Mouse (Mus musculus) MEL (cell line): ENCODE results near the gene Cpne9. TPM values are rescaled to one million over a fixed set of nuclear protein-coding genes. Genes with fewer than 3 reads are reported as not detected.

Experiments
- DNase-seq: peaks from one replicate; pipeline ENCODE4 v3.0.0; 2011; ENCODE audit warnings: low read depth, low spot score
- H3K27ac ChIP-seq: 2 replicates; pipeline ENCODE4 v1.5.1; 2012; ENCODE audit warnings: low read depth, mild to moderate bottlenecking, control low read depth, low read length, moderate library complexity; ENCODE audit not compliant: control insufficient read depth
- H3K27me3 ChIP-seq, 2 experiments: fragments of 150-350 bp in 1 of 2; sonication (generic) in 1 of 2; 2 replicates each; pipeline ENCODE4 v1.6.1; 2012; ENCODE audit warnings: low read length in 2 of 2, mild to moderate bottlenecking in 2 of 2, improper control_type of control experiment in 1 of 2, moderate library complexity in 1 of 2; ENCODE audit not compliant: insufficient read depth in 2 of 2, control insufficient read depth in 1 of 2
- H3K36me3 ChIP-seq, 2 experiments: 2 replicates each; pipeline ENCODE4 v1.6.1; 2012 to 2014; ENCODE audit warnings: low read length in 2 of 2, improper control_type of control experiment in 1 of 2, inconsistent platforms in 1 of 2, mild to moderate bottlenecking in 1 of 2; ENCODE audit not compliant: insufficient read depth in 2 of 2, control insufficient read depth in 1 of 2
- H3K4me1 ChIP-seq, 2 experiments: fragments of 150-350 bp in 1 of 2; sonication (generic) in 1 of 2; 2 replicates each; pipeline ENCODE4 v1.6.1; 2012; ENCODE audit warnings: low read length in 2 of 2, improper control_type of control experiment in 1 of 2, mild to moderate bottlenecking in 1 of 2; ENCODE audit not compliant: insufficient read depth in 2 of 2, control insufficient read depth in 1 of 2
- H3K4me3 ChIP-seq, 2 experiments: fragments of 150-350 bp in 1 of 2; sonication (generic) in 1 of 2; 2 replicates each; pipeline ENCODE4 v1.5.1; 2012; ENCODE audit warnings: low read depth in 2 of 2, low read length in 2 of 2, mild to moderate bottlenecking in 2 of 2, moderate library complexity in 2 of 2, control low read depth in 1 of 2, improper control_type of control experiment in 1 of 2; ENCODE audit not compliant: control insufficient read depth in 1 of 2, insufficient read depth in 1 of 2
- H3K79me2 ChIP-seq: 2 replicates; pipeline ENCODE4 v1.6.1; 2012; ENCODE audit warnings: mild to moderate bottlenecking, low read length, moderate library complexity; ENCODE audit not compliant: control insufficient read depth, poor library complexity, insufficient read depth
- H3K9ac ChIP-seq: 2 replicates; pipeline ENCODE4 v1.6.1; 2012; ENCODE audit warnings: low read depth, mild to moderate bottlenecking, control low read depth, low read length, moderate library complexity; ENCODE audit not compliant: control insufficient read depth, poor library complexity, severe bottlenecking
- H3K9me3 ChIP-seq: fragments of 150-350 bp; sonication (generic); replicated peaks from 2 replicates; pipeline ENCODE4 v1.6.1; 2012; ENCODE audit warnings: mild to moderate bottlenecking, low read length, improper control_type of control experiment, moderate library complexity; ENCODE audit not compliant: insufficient read depth
- BHLHE40 ChIP-seq: IDR thresholded peaks from 2 replicates; pipeline ENCODE4 v1.6.1; 2012; ENCODE audit warnings: low read depth, mild to moderate bottlenecking, inconsistent platforms, low read length, improper control_type of control experiment, borderline replicate concordance
- CHD1 ChIP-seq: IDR thresholded peaks from 2 replicates; pipeline ENCODE4 v1.6.1; 2012; ENCODE audit warnings: low read depth, mild to moderate bottlenecking, inconsistent platforms, low read length, improper control_type of control experiment
- ELF1 ChIP-seq: IDR thresholded peaks from 2 replicates; pipeline ENCODE4 v1.6.1; 2014; ENCODE audit warnings: low read depth, mild to moderate bottlenecking, inconsistent platforms, low read length, improper control_type of control experiment, moderate library complexity
- EP300 ChIP-seq, 2 experiments: IDR thresholded peaks; 2 replicates each; pipeline ENCODE4 v1.6.1; 2011; ENCODE audit warnings: improper control_type of control experiment in 2 of 2, low read length in 2 of 2, low read depth in 1 of 2, mild to moderate bottlenecking in 1 of 2
- ETS1 ChIP-seq: IDR thresholded peaks from 2 replicates; pipeline ENCODE4 v1.6.1; 2012; ENCODE audit warnings: low read depth, mild to moderate bottlenecking, inconsistent platforms, low read length, improper control_type of control experiment, moderate library complexity
- GABPA ChIP-seq: IDR thresholded peaks from 2 replicates; pipeline ENCODE4 v1.6.1; 2012; ENCODE audit warnings: low read depth, mild to moderate bottlenecking, inconsistent platforms, low read length, improper control_type of control experiment, moderate library complexity
- GATA1 ChIP-seq: IDR thresholded peaks from 2 replicates; pipeline ENCODE4 v1.6.1; 2011; ENCODE audit warnings: low read depth, low read length, improper control_type of control experiment
- JUND ChIP-seq: IDR thresholded peaks from 2 replicates; pipeline ENCODE4 v1.6.1; 2011; ENCODE audit warnings: low read depth, mild to moderate bottlenecking, improper control_type of control experiment, low read length
- KAT2A ChIP-seq: conservative IDR thresholded peaks from 2 replicates; pipeline ENCODE4 v1.6.1; 2012; ENCODE audit warnings: low read depth, low read length, improper control_type of control experiment, inconsistent platforms
- MAX ChIP-seq: IDR thresholded peaks from 2 replicates; pipeline ENCODE4 v1.6.1; 2011; ENCODE audit warnings: low read length, improper control_type of control experiment
- MAZ ChIP-seq: IDR thresholded peaks from 2 replicates; pipeline ENCODE4 v1.6.1; 2012; ENCODE audit warnings: low read depth, mild to moderate bottlenecking, inconsistent platforms, low read length, improper control_type of control experiment
- POLR2AphosphoS2 ChIP-seq: IDR thresholded peaks from 2 replicates; pipeline ENCODE4 v1.6.1; 2011; ENCODE audit warnings: low read length, improper control_type of control experiment
- SMC3 ChIP-seq: IDR thresholded peaks from 2 replicates; pipeline ENCODE4 v1.6.1; 2011; ENCODE audit warnings: low read depth, low read length, improper control_type of control experiment
- TBP ChIP-seq: IDR thresholded peaks from 2 replicates; pipeline ENCODE4 v1.8.0; 2011; ENCODE audit warnings: low read depth, low read length, improper control_type of control experiment
- USF1 ChIP-seq: IDR thresholded peaks from 2 replicates; pipeline ENCODE4 v1.6.1; 2014; ENCODE audit warnings: low read depth, mild to moderate bottlenecking, inconsistent platforms, low read length, improper control_type of control experiment, moderate library complexity
- ZC3H11A ChIP-seq: IDR thresholded peaks from 2 replicates; pipeline ENCODE4 v1.6.1; 2012; ENCODE audit warnings: low read depth, mild to moderate bottlenecking, inconsistent platforms, low read length, improper control_type of control experiment
- ZNF384 ChIP-seq: IDR thresholded peaks from 2 replicates; pipeline ENCODE4 v1.6.1; 2012; ENCODE audit warnings: low read depth, mild to moderate bottlenecking, inconsistent platforms, low read length, improper control_type of control experiment
- polyA plus RNA-seq, 2 experiments: library from polyadenylated mRNA; stranded (reverse) in 1 of 2; unstranded in 1 of 2; fragments of >175 nt in 1 of 2; fragments of >200 nt in 1 of 2; gene quantifications; 2 replicates each; pipeline versions ENCODE4 v1.2.1 to v1.2.4; 2012; ENCODE audit warnings: low replicate concordance in 2 of 2, low read depth in 1 of 2; ENCODE audit not compliant: insufficient read length in 2 of 2, insufficient read depth in 1 of 2, missing spikeins in 1 of 2
- total RNA-seq: library from RNA; depleted of rRNA; stranded (reverse); fragments of 300-350 nt; gene quantifications from 2 replicates; pipeline ENCODE4 v1.2.3, GENCODE M21; 2012

Gene Cpne9
- total and polyA plus RNA-seq, 3 experiments = 1.3 to 1.6 TPM; not detected in 1

- Histone ChIP-seq H3K27ac (no peak overlapping the region), H3K4me3 (no peak overlapping the region), H3K9ac (no peak overlapping the region), H3K79me2 (no peaks in the 10 kb centered on the region), H3K4me1 (no peaks in the 10 kb centered on the region), H3K9me3 (no peaks in the 10 kb centered on the region), H3K27me3 (no peaks in the 10 kb centered on the region), H3K36me3 (peaks cover 0 to 4% of the 10 kb centered on the region in 2 experiments; a peak in 1 of 4 replicates)
- DNase-seq = no peak
- TF ChIP-seq TBP (no peak), MAZ (no peak), CHD1 (no peak), ZC3H11A (no peak)
Observed at GRCm38 (mm10) chr6:113254899-113255298, 27.2 kb upstream of the Cpne9 start.

- no peaks in the 10 kb centered on the region for H3K27me3 ChIP-seq
- H3K27ac ChIP-seq = no peak overlapping the region
- no peak for DNase-seq
- no peaks in the 10 kb centered on the region for H3K9me3 ChIP-seq
- peaks cover 0 to 3% of the 10 kb centered on the region in 2 experiments; a peak in 1 of 4 replicates for H3K36me3 ChIP-seq
- H3K4me1 ChIP-seq = no peaks in the 10 kb centered on the region
- H3K9ac ChIP-seq = no peak overlapping the region
- TF ChIP-seq KAT2A (no peak), GABPA (no peak), EP300 (IDR thresholded peaks at IDR 0.05; ENCODE audit: low read depth in 1 of 2, low read length in 2 of 2) (no peak), ELF1 (no peak), ZNF384 (no peak), MAX (no peak), ETS1 (no peak), SMC3 (0 out of 2 replicates have a peak, but pooled peaks have one; percentile 11)
- no peaks in the 10 kb centered on the region for H3K79me2 ChIP-seq
- H3K4me3 ChIP-seq = no peak overlapping the region
Observed at GRCm38 (mm10) chr6:113261174-113261858, 20.8 kb upstream of the Cpne9 start.

DNA sequence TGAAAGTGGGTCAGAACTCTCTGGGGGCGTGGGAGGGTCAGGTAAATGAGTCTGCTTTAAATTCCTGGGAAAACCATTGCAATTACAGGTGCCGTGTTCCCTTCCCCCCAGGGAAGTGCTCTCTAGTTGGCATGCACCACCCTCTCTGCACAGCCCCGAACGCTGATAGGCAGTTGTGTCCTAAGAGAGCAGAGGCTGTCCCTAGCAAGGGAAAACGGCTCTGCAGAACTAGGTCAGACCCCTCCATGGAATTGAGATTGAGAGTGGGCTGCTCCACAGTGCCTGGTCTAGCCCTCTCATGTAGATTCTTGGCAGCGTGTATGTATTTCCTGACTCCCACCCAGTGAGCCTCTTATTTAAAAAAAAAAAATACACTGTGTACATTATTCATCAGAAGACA is 18.6 kb upstream of the Cpne9 start:
- H3K36me3 ChIP-seq = no peaks in the 10 kb centered on the region; a peak in 1 of 4 replicates
- H3K27ac ChIP-seq = no peak overlapping the region
- H3K79me2 ChIP-seq = no peaks in the 10 kb centered on the region
- H3K9me3 ChIP-seq = no peaks in the 10 kb centered on the region
- H3K9ac ChIP-seq = no peak overlapping the region
- TF ChIP-seq CHD1 = no peak
- no peak for TF ChIP-seq JUND
- no peak for TF ChIP-seq EP300 (IDR thresholded peaks at IDR 0.05; ENCODE audit: low read depth in 1 of 2, low read length in 2 of 2)
- no peak for TF ChIP-seq ZNF384
- no peak for TF ChIP-seq POLR2AphosphoS2
- TF ChIP-seq USF1 = no peak
- TF ChIP-seq GATA1 = no peak
- TF ChIP-seq KAT2A = no peak
- no peak for TF ChIP-seq BHLHE40
- no peak overlapping the region for H3K4me3 ChIP-seq
- DNase-seq = no peak
- no peaks in the 10 kb centered on the region for H3K4me1 ChIP-seq
- no peaks in the 10 kb centered on the region for H3K27me3 ChIP-seq
